Mouse (Mus musculus): ENCODE data around the gene Rnf182.

- TF ChIP-seq EP300 (IDR thresholded peaks at IDR 0.05; ENCODE audit: low read depth): no peak
- no peak for TF ChIP-seq CTCF (IDR thresholded peaks at IDR 0.05; ENCODE audit: low read depth)
These were observed 23.5 kb upstream of the Rnf182 start for GRCm38 (mm10) chr13:43591828-43592680.
